Mouse (Mus musculus): ENCODE measurements around the gene Adal. TPM values are rescaled to one million over a fixed set of nuclear protein-coding genes. Genes with fewer than 3 reads are reported as not detected.

Adal gene
- polyA plus RNA-seq, 1 experiment from 2014 or later = 23.6 TPM

DNA sequence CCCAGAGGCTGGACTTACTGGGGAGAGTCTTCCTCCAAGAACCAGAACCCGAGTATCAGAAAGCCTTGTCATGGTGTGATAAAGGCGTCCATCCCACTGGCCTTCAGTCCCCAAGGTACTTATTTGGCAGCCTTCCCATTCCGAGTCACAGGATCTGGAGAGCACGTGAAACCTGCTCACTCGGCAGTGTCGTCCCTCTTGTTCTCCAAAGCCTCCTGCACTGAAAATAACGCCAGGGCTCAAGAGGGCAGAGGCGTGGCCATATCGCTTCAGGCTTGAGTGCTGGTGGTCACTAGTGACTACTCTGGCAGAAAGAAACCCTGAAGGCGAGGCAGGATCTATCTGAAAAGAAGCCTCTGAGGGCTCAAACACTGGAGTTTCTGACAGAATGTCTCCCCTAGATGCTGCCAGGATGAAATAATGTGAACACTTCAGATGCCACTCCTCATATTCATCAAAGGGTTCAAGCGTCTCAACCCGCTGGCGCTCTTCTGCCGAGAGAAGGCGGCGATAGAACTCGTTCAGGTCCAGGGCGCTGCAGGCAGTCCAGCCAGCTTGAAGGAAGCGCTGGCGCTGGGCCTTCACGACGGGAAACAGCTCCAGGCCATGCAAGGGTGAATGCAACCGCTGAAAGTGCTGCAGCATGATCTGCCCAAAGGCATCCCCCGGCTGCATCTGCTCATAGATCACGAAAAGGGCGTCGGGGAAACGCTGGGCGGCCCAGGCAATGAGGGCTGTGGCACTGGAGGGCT, 786 bp upstream of the Adal start:
- no peaks in the 10 kb centered on the region for H3K27me3 ChIP-seq
- peak overlapping the region; percentile 73 for H3K9ac ChIP-seq
- H3K36me3 ChIP-seq = peaks cover 27% of the 10 kb centered on the region
- 58% methylated on average over 29 of the region's 29 CpGs for WGBS
- H3K4me1 ChIP-seq = peaks cover 22% of the 10 kb centered on the region
- H3K9me3 ChIP-seq = 0 out of 2 replicates have a peak, but pooled peaks cover 6% of the 10 kb centered on the region
- peak overlapping the region; percentile 68 for H3K4me2 ChIP-seq (replicated peaks)
- H3K27ac ChIP-seq = peak overlapping the region; percentile 99
- ATAC-seq (ENCODE audit: insufficient number of reproducible peaks, insufficient read depth, low FRiP score, low TSS enrichment) = peak; percentile 25; the same call in 1 of the 2 replicates
- peak overlapping the region; percentile 51 for H3K4me3 ChIP-seq

DNA sequence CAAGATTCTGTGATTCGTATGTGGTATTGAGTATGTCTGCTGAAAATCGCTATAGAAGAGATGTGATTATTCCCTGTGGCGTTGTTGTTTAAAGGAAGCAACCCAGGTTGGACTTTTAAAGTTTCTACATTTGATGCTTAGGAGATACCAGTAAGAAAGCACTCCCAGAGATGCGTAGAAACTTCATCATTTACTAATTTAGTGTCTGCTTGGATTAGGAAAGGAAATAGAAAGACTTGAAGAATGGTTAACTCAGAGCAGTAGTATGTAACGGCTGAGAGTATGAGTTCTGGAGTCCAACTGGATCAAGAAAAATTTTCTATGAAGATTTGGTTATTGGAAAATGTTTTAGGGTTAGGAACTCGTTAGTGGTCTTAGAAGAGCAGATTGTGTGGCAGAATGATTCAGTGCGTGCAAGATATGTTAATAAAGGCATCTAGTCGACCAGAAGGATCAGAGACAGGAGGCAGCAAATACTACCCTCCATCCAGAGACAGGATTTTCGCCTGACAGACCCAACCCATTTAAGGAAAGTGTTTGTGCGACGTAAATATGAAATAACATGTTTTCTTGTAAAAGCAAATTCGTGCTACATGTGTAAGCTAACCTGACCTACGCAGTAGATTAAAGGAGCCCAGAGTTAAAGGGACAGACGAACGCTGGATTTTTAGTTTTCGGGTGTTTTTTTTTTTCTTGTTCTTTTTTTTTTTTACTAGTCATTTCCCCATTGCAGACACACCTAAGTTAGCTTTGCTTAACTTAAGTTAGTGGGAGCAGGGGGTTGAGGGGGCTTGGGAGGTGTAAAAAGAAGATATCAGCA, 1.2 kb downstream of the Adal start:
- peak overlapping the region; percentile 68 for H3K4me2 ChIP-seq (replicated peaks)
- ATAC-seq (ENCODE audit: insufficient number of reproducible peaks, insufficient read depth, low FRiP score, low TSS enrichment) = no peak
- peaks cover 32% of the 10 kb centered on the region for H3K36me3 ChIP-seq
- peak overlapping the region; percentile 51 for H3K4me3 ChIP-seq
- H3K9ac ChIP-seq = peak overlapping the region; percentile 73
- peak overlapping the region; percentile 99 for H3K27ac ChIP-seq
- no peaks in the 10 kb centered on the region for H3K27me3 ChIP-seq
- 0 out of 2 replicates have a peak, but pooled peaks cover 6% of the 10 kb centered on the region for H3K9me3 ChIP-seq
- 75% methylated on average over 16 of the region's 16 CpGs for WGBS
- H3K4me1 ChIP-seq = peaks cover 22% of the 10 kb centered on the region

DNA sequence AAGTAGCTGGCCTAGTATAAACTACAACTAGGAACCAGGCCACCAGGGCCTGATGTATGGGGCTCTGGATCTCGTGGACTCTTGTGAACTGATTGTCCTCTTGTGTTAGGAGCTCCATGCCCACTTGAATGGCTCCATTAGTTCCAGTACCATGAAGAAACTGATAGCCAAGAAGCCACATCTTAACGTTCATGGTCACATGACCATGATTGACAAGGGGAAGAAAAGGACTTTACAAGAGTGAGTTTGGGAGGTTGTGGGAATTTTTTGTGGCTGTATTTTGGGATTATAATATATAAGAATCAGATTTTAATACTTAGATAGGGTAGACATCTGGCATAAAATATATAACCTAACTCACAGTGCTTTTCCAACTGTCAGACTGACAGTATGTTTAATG, 2.2 kb downstream of the Adal start:
- Histone ChIP-seq H3K9ac (no peak overlapping the region), H3K27ac (no peak overlapping the region), H3K36me3 (peaks cover 39% of the 10 kb centered on the region), H3K27me3 (no peaks in the 10 kb centered on the region), H3K4me1 (peaks cover 22% of the 10 kb centered on the region), H3K9me3 (0 out of 2 replicates have a peak, but pooled peaks cover 6% of the 10 kb centered on the region), H3K4me2 (replicated peaks) (no peak overlapping the region), H3K4me3 (no peak overlapping the region)
- no peak for ATAC-seq (ENCODE audit: insufficient number of reproducible peaks, insufficient read depth, low FRiP score, low TSS enrichment)
- WGBS = 70% methylated on average over 2 of the region's 2 CpGs

DNA sequence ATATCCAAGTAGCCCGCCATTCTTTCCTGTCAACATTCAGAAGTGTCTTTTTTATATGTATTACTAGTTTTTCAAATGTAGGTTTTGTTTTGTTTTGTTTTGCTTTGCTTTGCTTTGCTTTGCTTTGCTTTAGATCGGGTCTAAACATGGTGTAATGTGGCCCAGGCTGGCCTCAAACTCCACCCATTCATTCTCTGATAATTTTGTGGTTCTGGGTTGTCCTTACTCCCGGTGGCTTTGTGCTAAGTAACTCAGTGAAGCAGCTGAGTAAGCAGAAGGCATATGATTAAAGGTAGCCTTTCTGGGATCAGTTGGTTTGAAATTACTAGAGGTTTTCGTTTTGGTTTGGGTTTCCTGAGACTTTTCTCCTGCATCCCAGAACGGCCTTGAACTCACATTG, 9.5 kb downstream of the Adal start:
- no peak overlapping the region for H3K4me2 ChIP-seq (replicated peaks)
- peaks cover 39% of the 10 kb centered on the region for H3K36me3 ChIP-seq
- H3K4me1 ChIP-seq = no peaks in the 10 kb centered on the region
- H3K4me3 ChIP-seq = no peak overlapping the region
- H3K27me3 ChIP-seq = no peaks in the 10 kb centered on the region
- WGBS = 80% methylated on average over 5 of the region's 5 CpGs
- H3K9ac ChIP-seq = no peak overlapping the region
- no peak for ATAC-seq (ENCODE audit: insufficient number of reproducible peaks, insufficient read depth, low FRiP score, low TSS enrichment)
- H3K27ac ChIP-seq = no peak overlapping the region
- no peaks in the 10 kb centered on the region for H3K9me3 ChIP-seq

- no peak overlapping the region for H3K4me3 ChIP-seq
- H3K27me3 ChIP-seq = no peaks in the 10 kb centered on the region
- H3K4me1 ChIP-seq = no peaks in the 10 kb centered on the region
- no peak overlapping the region for H3K27ac ChIP-seq
- H3K36me3 ChIP-seq = peaks cover 24% of the 10 kb centered on the region
- 84% methylated on average over 3 of the region's 3 CpGs for WGBS
- H3K4me2 ChIP-seq (replicated peaks) = no peak overlapping the region
- no peak for ATAC-seq (ENCODE audit: insufficient number of reproducible peaks, insufficient read depth, low FRiP score, low TSS enrichment)
- H3K9ac ChIP-seq = no peak overlapping the region
- no peaks in the 10 kb centered on the region for H3K9me3 ChIP-seq
Measured at GRCm38 (mm10) chr2:121153100-121153499, 12.9 kb downstream of the Adal start.

DNA sequence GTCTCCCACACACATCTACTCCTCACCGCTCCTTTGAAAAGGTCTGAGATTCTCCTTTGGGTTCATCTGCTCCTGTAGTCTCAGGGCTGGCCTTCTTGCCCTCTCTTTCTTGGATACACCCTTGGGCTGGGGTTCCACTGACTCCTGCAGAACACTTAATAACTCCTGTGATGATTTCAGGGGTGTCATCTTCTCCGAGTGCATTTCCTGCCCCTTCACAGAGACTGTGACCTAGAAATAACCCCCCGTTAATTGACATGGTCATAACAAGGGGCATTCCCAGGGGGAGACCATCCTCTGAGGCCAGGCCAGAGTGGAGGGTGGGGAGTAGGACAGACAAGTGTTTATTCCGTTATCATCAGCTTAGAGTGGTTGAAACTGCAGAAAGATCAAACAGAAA, 28.9 kb downstream of the Adal start:
- Histone ChIP-seq H3K4me1 (peaks cover 22% of the 10 kb centered on the region), H3K9me3 (no peaks in the 10 kb centered on the region), H3K4me3 (peak overlapping the region; percentile 84), H3K27ac (no peak overlapping the region), H3K36me3 (peaks cover 9% of the 10 kb centered on the region), H3K9ac (peak overlapping the region; percentile 87), H3K4me2 (replicated peaks) (peak overlapping the region; percentile 76), H3K27me3 (no peaks in the 10 kb centered on the region)
- no peak for ATAC-seq (ENCODE audit: insufficient number of reproducible peaks, insufficient read depth, low FRiP score, low TSS enrichment)
- 58% methylated on average over 4 of the region's 4 CpGs for WGBS

DNA sequence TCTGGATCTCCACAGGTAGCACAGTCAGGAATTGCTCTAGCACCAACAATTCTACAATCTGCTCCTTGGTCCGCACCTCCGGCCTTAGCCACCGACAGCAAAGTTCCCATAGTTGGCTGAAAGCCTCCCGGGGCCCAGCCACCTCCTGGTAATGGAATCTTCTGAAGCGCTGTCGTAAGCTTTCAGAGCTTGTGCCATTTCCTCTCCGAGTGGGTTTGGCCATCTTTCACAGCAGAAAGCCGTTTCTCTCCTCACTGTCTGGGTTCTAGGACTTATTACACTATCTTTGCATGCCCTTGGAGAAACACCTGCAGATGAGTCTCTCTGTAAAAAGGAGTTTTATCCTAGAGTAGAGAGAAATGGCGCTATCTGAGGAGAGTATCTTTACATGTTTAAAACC, 29.7 kb downstream of the Adal start:
- no peak for ATAC-seq (ENCODE audit: insufficient number of reproducible peaks, insufficient read depth, low FRiP score, low TSS enrichment)
- Histone ChIP-seq H3K4me2 (replicated peaks) (peak overlapping the region; percentile 76), H3K4me1 (peaks cover 22% of the 10 kb centered on the region), H3K27me3 (no peaks in the 10 kb centered on the region), H3K27ac (no peak overlapping the region), H3K36me3 (peaks cover 16% of the 10 kb centered on the region), H3K9ac (peak overlapping the region; percentile 87), H3K9me3 (no peaks in the 10 kb centered on the region), H3K4me3 (peak overlapping the region; percentile 84)
- 7% methylated on average over 9 of the region's 9 CpGs for WGBS

DNA sequence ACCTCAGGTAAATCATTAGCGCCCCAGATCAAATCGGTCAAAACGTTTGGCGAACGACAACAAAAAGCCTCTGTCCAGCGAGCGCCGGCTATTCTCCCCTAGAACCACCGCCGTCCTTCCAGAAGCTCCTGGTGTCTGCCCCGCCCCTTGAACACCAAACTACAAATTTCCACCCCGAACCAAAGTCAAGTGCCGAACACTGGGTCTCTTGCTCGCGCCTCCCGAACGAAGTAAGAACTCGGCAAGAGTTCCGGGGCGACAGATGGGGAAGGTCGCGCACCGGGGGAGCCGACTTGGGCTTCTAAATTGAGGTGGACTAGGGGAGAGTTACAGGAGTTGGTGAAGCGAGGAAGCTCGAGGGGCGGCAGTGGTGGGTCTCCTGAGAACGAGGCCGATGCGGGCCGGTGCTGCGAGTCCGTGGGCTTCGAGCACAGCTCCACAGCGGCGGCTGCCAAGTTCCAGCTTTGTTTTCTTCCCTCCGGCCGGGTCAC, 30.3 kb downstream of the Adal start, which contains the start of gene Tubgcp4:
Tubgcp4 (plus strand) TSS at position 174 of the 491 bp plus-strand sequence.
- peak within 1 kb of the TSS; percentile 76 for H3K4me2 ChIP-seq (replicated peaks)
- H3K9ac ChIP-seq = peak within 1 kb of the TSS; percentile 87
- peak within 1 kb of the TSS; percentile 91 for H3K27ac ChIP-seq
- peaks cover 22% of the 10 kb centered on the region for H3K4me1 ChIP-seq
- no peaks in the 10 kb centered on the region for H3K27me3 ChIP-seq
- peak within 1 kb of the TSS; percentile 84 for H3K4me3 ChIP-seq
- H3K36me3 ChIP-seq = peaks cover 23% of the 10 kb centered on the region
- WGBS = under 1% methylated on average over 38 of the region's 38 CpGs
- ATAC-seq (ENCODE audit: insufficient number of reproducible peaks, insufficient read depth, low FRiP score, low TSS enrichment) = peak; percentile 72
- H3K9me3 ChIP-seq = no peaks in the 10 kb centered on the region

- Histone ChIP-seq H3K9me3 (no peaks in the 10 kb centered on the region), H3K4me1 (peaks cover 22% of the 10 kb centered on the region), H3K36me3 (peaks cover 21% of the 10 kb centered on the region), H3K9ac (peak within 1 kb of the TSS; percentile 87), H3K27me3 (no peaks in the 10 kb centered on the region), H3K4me3 (peak within 1 kb of the TSS; percentile 84), H3K4me2 (replicated peaks) (peak within 1 kb of the TSS; percentile 76), H3K27ac (peak within 1 kb of the TSS; percentile 91)
- under 1% methylated on average over 66 of the region's 66 CpGs for WGBS
- peak; percentile 93 for ATAC-seq (ENCODE audit: insufficient number of reproducible peaks, insufficient read depth, low FRiP score, low TSS enrichment)
Measured at GRCm38 (mm10) chr2:121170980-121171742, 30.9 kb downstream of the Adal start, which contains the start of gene Zscan29. Gene Zscan29, minus strand, starts transcription at chr2:121171125.

DNA sequence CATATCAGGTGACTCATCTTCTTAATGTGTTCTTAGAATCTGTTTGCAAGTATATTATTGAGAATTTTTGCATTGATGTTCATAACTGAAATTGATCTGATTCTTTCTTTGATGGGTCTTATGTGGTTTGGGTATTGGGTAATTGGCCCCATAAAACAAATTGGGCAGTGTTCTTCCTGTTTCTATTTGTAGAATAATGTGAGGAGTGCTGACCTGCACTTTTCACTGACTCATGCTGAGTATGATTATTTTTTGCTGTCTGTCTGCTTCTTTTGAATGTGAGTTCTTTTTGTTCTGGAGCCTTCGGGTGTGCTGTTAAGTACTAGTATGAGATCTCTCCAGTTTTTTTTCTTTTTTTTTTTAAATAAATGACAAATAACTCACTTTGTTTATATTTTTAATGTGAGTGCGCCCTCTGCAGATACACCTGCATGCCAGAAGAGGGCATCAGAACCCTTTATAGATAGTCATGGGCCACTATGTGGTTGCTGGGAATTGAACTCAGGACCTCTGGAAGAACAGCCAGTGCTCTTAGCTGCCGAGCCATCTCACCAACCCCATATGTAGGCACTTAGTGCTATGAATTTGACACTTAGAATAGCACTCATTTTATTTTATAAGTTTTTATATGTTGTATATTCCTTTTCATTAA, 38.7 kb downstream of the Adal start:
- WGBS = 89% methylated on average over 3 of the region's 3 CpGs
- Histone ChIP-seq H3K9me3 (no peaks in the 10 kb centered on the region), H3K36me3 (peaks cover 75% of the 10 kb centered on the region)

GRCm38 (mm10) chr2:121183431-121183830, 43.2 kb downstream of the Adal start:
- Histone ChIP-seq H3K9me3 (no peaks in the 10 kb centered on the region), H3K4me3 (no peak overlapping the region), H3K36me3 (peaks cover 54% of the 10 kb centered on the region), H3K4me1 (no peaks in the 10 kb centered on the region), H3K9ac (no peak overlapping the region), H3K27ac (no peak overlapping the region), H3K4me2 (replicated peaks) (no peak overlapping the region), H3K27me3 (no peaks in the 10 kb centered on the region)
- no peak for ATAC-seq (ENCODE audit: insufficient number of reproducible peaks, insufficient read depth, low FRiP score, low TSS enrichment)
- WGBS = 89% methylated on average over 5 of the region's 5 CpGs

More for the DNA sequence above, 38.7 kb downstream of the Adal start:
- Histone ChIP-seq H3K27ac (no peak overlapping the region), H3K4me2 (replicated peaks) (no peak overlapping the region), H3K4me1 (no peaks in the 10 kb centered on the region), H3K9ac (no peak overlapping the region), H3K4me3 (no peak overlapping the region), H3K27me3 (no peaks in the 10 kb centered on the region)
- ATAC-seq (ENCODE audit: insufficient number of reproducible peaks, insufficient read depth, low FRiP score, low TSS enrichment) = no peak

Data from embryonic facial prominence, embryonic 12.5 days (tissue).